Mouse (Mus musculus) midbrain, embryonic 16.5 days (tissue): ENCODE results near the gene Plekho2. TPM values are rescaled to one million over a fixed set of nuclear protein-coding genes. Genes with fewer than 3 reads are reported as not detected.
A peak's percentile ranks its signal among the peaks of the same experiment; 100 is the strongest.

Source experiments
- ATAC-seq: fragments of 200-750 bp; cut with Nextera tagmentation; 2 replicates; pipeline ENCODE4 v1.8.0; 2017; ENCODE audit warnings: moderate TSS enrichment
- H3K27ac ChIP-seq: fragments of 300-500 bp; sonication (generic); 2 replicates; pipeline ENCODE4 v1.5.1; 2014; ENCODE audit warnings: mild to moderate bottlenecking, low read length, mixed read lengths
- H3K27me3 ChIP-seq: fragments of 300-500 bp; sonication (generic); 2 replicates; pipeline ENCODE4 v1.6.1; 2014; ENCODE audit warnings: low read depth, low read length, mixed read lengths; ENCODE audit not compliant: control insufficient read depth, insufficient read depth
- H3K36me3 ChIP-seq: fragments of 300-500 bp; sonication (generic); 2 replicates; pipeline ENCODE4 v1.6.1; 2014; ENCODE audit warnings: mild to moderate bottlenecking, low read length, moderate library complexity, mixed read lengths; ENCODE audit not compliant: control insufficient read depth, insufficient read depth
- H3K4me1 ChIP-seq: fragments of 300-500 bp; sonication (generic); 2 replicates; pipeline ENCODE4 v1.6.1; 2014; ENCODE audit warnings: mild to moderate bottlenecking, low read length, mixed read lengths; ENCODE audit not compliant: control insufficient read depth, insufficient read depth
- H3K4me2 ChIP-seq: fragments of 300-500 bp; sonication (generic); 2 replicates; pipeline ENCODE4 v1.6.1; 2014; ENCODE audit warnings: mild to moderate bottlenecking, low read length, mixed read lengths
- H3K4me3 ChIP-seq: fragments of 300-500 bp; sonication (generic); 2 replicates; pipeline ENCODE4 v1.5.1; 2014; ENCODE audit warnings: low read depth, mild to moderate bottlenecking, low read length, moderate library complexity, mixed read lengths
- H3K9ac ChIP-seq: fragments of 300-500 bp; sonication (generic); 2 replicates; pipeline ENCODE4 v1.6.1; 2014; ENCODE audit warnings: low read depth, low read length, mixed read lengths
- H3K9me3 ChIP-seq: fragments of 300-500 bp; sonication (generic); replicated peaks from 2 replicates; pipeline ENCODE4 v1.6.1; 2014; ENCODE audit warnings: mild to moderate bottlenecking, low read length, mixed read lengths; ENCODE audit not compliant: control insufficient read depth, poor library complexity, severe bottlenecking
- WGBS: fragments of 180-500 bp; shearing (Covaris S2); extraction: QIAGEN DNeasy Blood & Tissue Kit; methylation state at CpG from one replicate; pipeline ENCODE4 v1.1.7; 2014; 5-methylcytosine and 5-hydroxymethylcytosine counted together
- polyA plus RNA-seq: library from polyadenylated mRNA; unstranded; fragments of >200 nt; fragmentation: Nextera tagmentation; extraction: Ambion mirVana; gene quantifications from 2 replicates; pipeline ENCODE4 v1.2.1, GENCODE M21; 2015

Gene Plekho2
- polyA plus RNA-seq, 1 experiment from 2014 or later, result 3.8 TPM

GRCm38 (mm10) chr9:65589091-65589490, 9.3 kb upstream of the Plekho2 start:
- 92% methylated on average over 3 of the region's 3 CpGs for WGBS

GRCm38 (mm10) chr9:65587573-65588358, 7.9 kb upstream of the Plekho2 start:
- H3K27me3 ChIP-seq, result no peaks in the 10 kb centered on the region
- H3K4me3 ChIP-seq, result peak overlapping the region; percentile 54
- H3K27ac ChIP-seq, result no peak overlapping the region
- H3K9ac ChIP-seq, result peak overlapping the region; percentile 64
- ATAC-seq, result peak; percentile 56
- peak overlapping the region; percentile 99 for H3K4me2 ChIP-seq
- peaks cover 16% of the 10 kb centered on the region for H3K4me1 ChIP-seq
- WGBS, result 0% methylated on average over 64 of the region's 64 CpGs
- no peaks in the 10 kb centered on the region for H3K9me3 ChIP-seq
- no peaks in the 10 kb centered on the region for H3K36me3 ChIP-seq

More at GRCm38 (mm10) chr9:65589091-65589490, 9.3 kb upstream of the Plekho2 start:
- H3K36me3 ChIP-seq, result no peaks in the 10 kb centered on the region
- H3K4me2 ChIP-seq, result no peak overlapping the region
- no peak for ATAC-seq
- no peak overlapping the region for H3K9ac ChIP-seq
- H3K4me3 ChIP-seq, result no peak overlapping the region
- H3K4me1 ChIP-seq, result peaks cover 16% of the 10 kb centered on the region
- no peaks in the 10 kb centered on the region for H3K9me3 ChIP-seq
- H3K27ac ChIP-seq, result no peak overlapping the region
- H3K27me3 ChIP-seq, result no peaks in the 10 kb centered on the region

DNA sequence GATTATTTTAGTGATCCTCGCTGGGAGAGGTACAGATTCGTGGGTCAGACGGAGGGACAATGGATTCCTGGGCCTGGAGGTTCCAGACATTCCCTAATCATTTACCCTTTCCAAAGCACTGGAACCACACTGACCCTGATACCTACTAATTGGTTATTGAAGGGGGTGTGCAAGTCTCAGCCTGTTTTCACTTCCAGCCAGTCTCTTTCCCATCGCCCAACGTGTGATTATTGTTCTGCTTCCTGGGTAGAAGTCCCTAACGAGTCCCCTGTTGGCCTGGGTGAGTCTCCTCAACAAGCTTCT, 7.4 kb upstream of the Plekho2 start:
- H3K36me3 ChIP-seq, result no peaks in the 10 kb centered on the region
- peaks cover 16% of the 10 kb centered on the region for H3K4me1 ChIP-seq
- no peaks in the 10 kb centered on the region for H3K9me3 ChIP-seq
- ATAC-seq, result 0 out of 2 replicates have a peak, but pooled peaks have one; percentile 38
- peak overlapping the region; percentile 99 for H3K4me2 ChIP-seq
- H3K4me3 ChIP-seq, result peak overlapping the region; percentile 54
- under 1% methylated on average over 6 of the region's 6 CpGs for WGBS
- H3K9ac ChIP-seq, result peak overlapping the region; percentile 28; the same call in 1 of the 2 replicates
- no peak overlapping the region for H3K27ac ChIP-seq
- no peaks in the 10 kb centered on the region for H3K27me3 ChIP-seq

DNA sequence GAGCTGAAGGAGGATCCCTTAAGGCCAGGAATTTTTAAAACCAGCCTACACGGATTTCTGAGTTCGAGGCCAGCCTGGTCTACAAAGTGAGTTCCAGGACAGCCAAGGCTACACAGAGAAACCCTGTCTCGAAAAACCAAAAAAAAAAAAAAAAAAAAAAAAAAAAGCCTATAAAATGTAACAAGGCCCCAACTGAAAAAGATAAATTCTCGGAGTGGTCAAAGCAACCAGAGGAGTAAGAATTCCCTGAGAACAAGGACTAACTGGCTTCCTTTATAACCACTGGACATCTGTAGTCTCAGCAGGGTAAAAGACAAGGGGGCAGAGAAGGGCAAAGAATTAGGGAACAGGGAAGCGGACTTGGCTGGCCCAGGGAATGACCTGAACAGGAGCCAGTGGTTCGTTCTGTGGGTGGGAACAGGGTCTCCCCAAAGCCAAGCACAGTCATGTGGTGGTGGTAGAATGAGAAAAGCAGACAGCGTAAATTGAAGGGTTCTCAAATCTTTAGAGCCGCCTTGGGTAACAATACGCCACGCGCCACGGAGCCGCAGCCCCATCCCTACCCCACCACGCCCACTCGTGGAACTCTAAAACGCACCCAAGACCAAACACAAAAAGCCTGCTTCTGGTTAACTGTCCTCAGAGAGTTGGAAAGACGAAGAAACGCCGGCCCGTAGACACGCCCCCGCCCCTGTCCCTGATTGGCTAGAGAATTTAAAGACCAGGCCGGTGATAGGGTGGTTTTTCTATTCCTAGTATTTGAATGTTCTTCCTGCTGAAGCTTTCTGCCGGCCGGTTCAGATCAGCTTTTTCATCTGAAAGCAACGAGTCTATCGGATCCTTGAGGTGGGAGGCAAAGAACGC, 6.8 kb upstream of the Plekho2 start, which contains the start of gene Pif1:
Gene Pif1 (plus strand): TSS at position 755 of the 864 bp plus-strand sequence.
- H3K9me3 ChIP-seq, result no peaks in the 10 kb centered on the region
- H3K4me2 ChIP-seq, result peak within 1 kb of the TSS; percentile 99
- peak within 1 kb of the TSS; percentile 64 for H3K9ac ChIP-seq
- peak within 1 kb of the TSS; percentile 54 for H3K4me3 ChIP-seq
- no peaks in the 10 kb centered on the region for H3K36me3 ChIP-seq
- H3K27me3 ChIP-seq, result no peaks in the 10 kb centered on the region
- peaks cover 16% of the 10 kb centered on the region for H3K4me1 ChIP-seq
- H3K27ac ChIP-seq, result no peak within 1 kb of the TSS
- WGBS, result 10% methylated on average over 28 of the region's 28 CpGs
- ATAC-seq, result peak; percentile 87

DNA sequence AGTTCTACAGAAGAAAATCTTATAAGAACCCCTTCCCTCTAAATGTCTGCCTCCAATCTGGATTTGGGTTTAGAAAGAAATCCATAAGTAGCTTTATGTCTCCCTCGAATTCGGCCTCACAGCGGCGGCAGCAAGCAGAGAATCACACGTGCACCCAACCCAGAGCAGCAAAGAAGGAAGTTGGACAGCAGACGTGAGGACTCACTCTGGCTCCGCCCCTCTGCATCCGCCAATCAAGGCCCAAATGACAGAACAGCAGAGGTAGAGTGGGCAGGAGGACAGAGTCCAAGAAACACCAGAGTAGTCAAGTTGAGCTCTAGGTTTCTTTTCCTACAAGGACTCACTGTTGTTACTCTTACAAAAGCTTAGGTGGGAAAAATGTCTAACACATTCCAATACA, 3.2 kb upstream of the Plekho2 start:
- H3K4me2 ChIP-seq, result no peak overlapping the region
- ATAC-seq, result no peak
- H3K27me3 ChIP-seq, result no peaks in the 10 kb centered on the region
- no peaks in the 10 kb centered on the region for H3K36me3 ChIP-seq
- H3K9me3 ChIP-seq, result no peaks in the 10 kb centered on the region
- H3K4me1 ChIP-seq, result peaks cover 16% of the 10 kb centered on the region
- WGBS, result 29% methylated on average over 8 of the region's 8 CpGs
- H3K9ac ChIP-seq, result no peak overlapping the region
- H3K4me3 ChIP-seq, result no peak overlapping the region
- H3K27ac ChIP-seq, result no peak overlapping the region

DNA sequence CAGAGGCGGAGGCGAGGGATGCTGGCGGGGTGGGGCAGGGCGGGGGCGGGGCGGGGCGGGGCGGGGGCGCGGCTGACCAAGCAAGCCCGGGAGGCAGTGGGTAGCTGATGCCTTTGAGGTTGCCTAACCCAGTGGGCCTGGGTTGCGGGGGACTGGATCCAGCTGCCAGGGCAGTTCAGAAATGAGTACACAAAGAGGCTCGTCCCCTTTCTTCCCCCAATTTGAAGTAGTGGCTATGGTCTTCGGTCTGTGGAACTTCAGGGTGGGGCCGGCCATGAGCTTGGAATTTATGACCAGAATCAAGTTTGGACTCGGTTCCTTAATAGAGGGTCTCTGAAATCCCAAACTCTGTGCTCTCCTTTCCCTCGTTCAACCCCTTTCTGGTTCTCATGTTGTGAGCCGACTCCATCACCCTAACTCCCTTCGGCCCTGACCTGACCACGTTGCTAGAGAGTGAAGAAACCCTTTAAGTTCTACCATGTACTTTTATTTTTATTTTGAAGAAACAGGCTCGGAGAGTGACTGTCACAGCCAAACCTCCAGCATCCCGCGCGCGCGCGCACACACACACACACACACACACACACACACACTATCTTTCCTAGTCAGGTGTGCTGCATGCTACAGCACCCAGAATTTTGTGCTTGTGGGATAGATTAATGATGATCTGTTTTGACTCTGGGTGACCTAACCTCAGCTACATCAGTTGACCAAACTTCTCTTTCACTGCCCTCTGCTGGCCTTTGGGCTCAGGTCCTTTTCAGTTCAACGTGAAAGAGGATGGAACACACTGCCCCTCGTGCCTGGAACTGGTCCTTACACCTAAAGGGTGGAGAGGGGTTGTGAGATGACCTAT, 789 bp upstream of the Plekho2 start:
- Histone ChIP-seq H3K9ac (peak overlapping the region; percentile 60), H3K36me3 (no peaks in the 10 kb centered on the region), H3K4me3 (peak overlapping the region; percentile 55), H3K4me1 (peaks cover 5% of the 10 kb centered on the region; the same call in 1 of the 2 replicates), H3K4me2 (peak overlapping the region; percentile 81), H3K27ac (peak overlapping the region; percentile 57; the same call in 1 of the 2 replicates), H3K27me3 (no peaks in the 10 kb centered on the region), H3K9me3 (no peaks in the 10 kb centered on the region)
- peak; percentile 76 for ATAC-seq
- 7% methylated on average over 21 of the region's 29 CpGs for WGBS

DNA sequence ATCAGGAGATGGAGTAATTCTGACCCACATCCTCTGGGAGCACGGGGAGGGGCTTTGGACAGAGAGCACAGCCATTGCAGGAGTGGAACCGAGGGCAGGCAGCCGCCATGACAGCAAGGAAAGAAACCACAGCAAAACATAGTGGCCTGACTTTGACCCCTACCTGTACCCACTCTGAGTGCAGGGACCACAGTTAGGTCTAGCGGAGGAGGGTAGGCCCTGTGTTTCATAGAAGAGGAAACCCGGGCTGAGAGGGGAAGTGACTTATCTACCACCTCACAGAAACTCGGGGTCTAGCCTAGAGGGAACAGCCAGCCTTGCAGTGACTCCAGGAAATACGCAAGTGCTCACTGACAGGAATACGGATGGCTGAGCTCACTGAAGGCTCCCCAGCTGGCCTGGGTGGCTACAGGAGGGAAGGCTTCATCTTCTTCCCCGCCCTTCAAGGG, 1.0 kb downstream of the Plekho2 start:
- H3K9ac ChIP-seq, result no peak overlapping the region
- WGBS, result 63% methylated on average over 9 of the region's 9 CpGs
- no peak for ATAC-seq
- no peaks in the 10 kb centered on the region for H3K27me3 ChIP-seq
- no peak overlapping the region for H3K27ac ChIP-seq
- no peaks in the 10 kb centered on the region for H3K9me3 ChIP-seq
- no peaks in the 10 kb centered on the region for H3K36me3 ChIP-seq
- H3K4me2 ChIP-seq, result peak overlapping the region; percentile 81
- peaks cover 6% of the 10 kb centered on the region; the same call in 1 of the 2 replicates for H3K4me1 ChIP-seq
- no peak overlapping the region for H3K4me3 ChIP-seq

- WGBS, result 82% methylated on average over 4 of the region's 4 CpGs
- Histone ChIP-seq H3K27ac (no peak overlapping the region), H3K4me3 (no peak overlapping the region), H3K36me3 (no peaks in the 10 kb centered on the region), H3K9ac (no peak overlapping the region), H3K4me2 (no peak overlapping the region), H3K9me3 (no peaks in the 10 kb centered on the region), H3K27me3 (no peaks in the 10 kb centered on the region), H3K4me1 (peaks cover 6% of the 10 kb centered on the region; the same call in 1 of the 2 replicates)
- ATAC-seq, result no peak
Observed at GRCm38 (mm10) chr9:65577511-65578196, 2.2 kb downstream of the Plekho2 start.
